Mouse (Mus musculus) ovary, adult 18-20 months (tissue): ENCODE results near the gene Sfrp2.

Experiments
- DNase-seq: peaks from one replicate; pipeline ENCODE4 v3.0.0; 2022; ENCODE audit warnings: low spot score, mixed read lengths

Gene Sfrp2

GRCm38 (mm10) chr3:83765871-83766725 lies at the start of gene Sfrp2:
Gene Sfrp2 (plus strand): TSS chr3:83766321.
- no peak for DNase-seq

- DNase-seq, result no peak
Measured at GRCm38 (mm10) chr3:83717643-83718231, 48.4 kb upstream of the Sfrp2 start.

GRCm38 (mm10) chr3:83718662-83719061 lies 47.5 kb upstream of the Sfrp2 start:
- DNase-seq, result no peak

GRCm38 (mm10) chr3:83728223-83728622 lies 37.9 kb upstream of the Sfrp2 start:
- no peak for DNase-seq

- no peak for DNase-seq
Measured at GRCm38 (mm10) chr3:83728675-83729390, 37.3 kb upstream of the Sfrp2 start.

- no peak for DNase-seq
Measured at GRCm38 (mm10) chr3:83733985-83734384, 32.1 kb upstream of the Sfrp2 start.

- DNase-seq, result no peak
Measured at GRCm38 (mm10) chr3:83736980-83737379, 29.1 kb upstream of the Sfrp2 start.

- peak; percentile 3 for DNase-seq
Measured at GRCm38 (mm10) chr3:83740246-83740645, 25.9 kb upstream of the Sfrp2 start.

GRCm38 (mm10) chr3:83747276-83747675 lies 18.8 kb upstream of the Sfrp2 start:
- DNase-seq, result no peak

- DNase-seq, result no peak
Measured at GRCm38 (mm10) chr3:83747895-83748294, 18.2 kb upstream of the Sfrp2 start.

- no peak for DNase-seq
Measured at GRCm38 (mm10) chr3:83751625-83752024, 14.5 kb upstream of the Sfrp2 start.

GRCm38 (mm10) chr3:83752196-83752595 lies 13.9 kb upstream of the Sfrp2 start:
- DNase-seq, result no peak

- no peak for DNase-seq
Measured at GRCm38 (mm10) chr3:83755043-83755635, 11.0 kb upstream of the Sfrp2 start.

GRCm38 (mm10) chr3:83755666-83756065 lies 10.5 kb upstream of the Sfrp2 start:
- DNase-seq, result no peak

- DNase-seq, result no peak
Measured at GRCm38 (mm10) chr3:83762361-83762760, 3.8 kb upstream of the Sfrp2 start.

GRCm38 (mm10) chr3:83763551-83764548 lies 2.3 kb upstream of the Sfrp2 start:
- peak; percentile 56 for DNase-seq

GRCm38 (mm10) chr3:83766726-83767070 lies 577 bp downstream of the Sfrp2 start:
- DNase-seq, result no peak

- DNase-seq, result no peak
Measured at GRCm38 (mm10) chr3:83767121-83767520, 1.0 kb downstream of the Sfrp2 start.

GRCm38 (mm10) chr3:83768293-83769035 lies 2.3 kb downstream of the Sfrp2 start:
- no peak for DNase-seq

GRCm38 (mm10) chr3:83769036-83769410 lies 2.9 kb downstream of the Sfrp2 start:
- DNase-seq, result no peak
